In the genomic region with DNA sequence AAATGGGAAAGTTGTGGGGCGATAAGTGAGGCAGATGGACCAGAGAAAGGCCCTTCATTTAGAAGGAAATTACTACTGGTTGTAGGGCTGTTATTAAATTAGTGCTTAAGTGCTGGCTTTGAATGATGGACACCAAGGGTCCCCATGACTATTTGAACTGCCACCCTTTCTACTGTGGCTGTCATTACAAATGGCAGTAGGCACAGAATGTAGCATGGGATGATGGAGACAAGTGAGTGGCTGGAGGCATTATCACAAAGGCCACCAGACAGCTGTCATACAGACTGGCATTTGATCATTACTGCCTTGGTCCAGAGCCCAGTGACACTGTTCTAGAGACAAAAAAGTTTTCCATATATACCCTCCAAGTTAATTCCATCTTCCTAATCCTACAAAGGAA, we compare ENCODE assay signal across 24 mouse cellular contexts.
"Had no signal": no experiment of that assay in that cellular context is flagged by ENCODE, and none has a peak within 500 bp of the region (broad histone marks: within the 10 kb centered on the region; RNA-seq: fewer than 3 reads in every experiment).

No protein-coding gene starts in this region.

- DNase-seq: gastrocnemius, postnatal 14 days; gastrocnemius, postnatal 36 days; heart, adult 2 months; heart, postnatal 14 days; heart, postnatal 36 days; kidney, adult 11 months; kidney, adult 2 months; kidney, adult 9 months; kidney, postnatal 14 days; kidney, postnatal 36 days; layer of hippocampus, adult 9-11 months; layer of hippocampus, postnatal 36 days; left cerebral cortex, postnatal 4 days had no signal

- H3K4me2 ChIP-seq: heart, embryonic 11.5 days; heart, embryonic 13.5 days; heart, embryonic 15.5 days; hindbrain, embryonic 13.5 days; hindbrain, embryonic 15.5 days; kidney, embryonic 15.5 days; limb, embryonic 13.5 days; limb, embryonic 15.5 days had no signal

- ATAC-seq: hindbrain, postnatal 0 days; intestine, embryonic 16.5 days had no signal

- H3K4me3 ChIP-seq: heart, adult 2 months; heart, embryonic 13.5 days; heart, embryonic 15.5 days; hindbrain, embryonic 13.5 days; hindbrain, embryonic 15.5 days; kidney, embryonic 15.5 days; limb, embryonic 13.5 days; limb, embryonic 15.5 days had no signal

- H3K27ac ChIP-seq: heart, adult 2 months; heart, embryonic 13.5 days; heart, embryonic 15.5 days; hindbrain, embryonic 13.5 days; hindbrain, embryonic 15.5 days; hindbrain, postnatal 0 days; kidney, embryonic 15.5 days; kidney, postnatal 0 days; limb, embryonic 13.5 days; limb, embryonic 15.5 days had no signal

- H3K27me3 ChIP-seq: heart, embryonic 13.5 days; heart, embryonic 15.5 days; hindbrain, embryonic 13.5 days; hindbrain, embryonic 15.5 days; kidney, embryonic 15.5 days; limb, embryonic 13.5 days; limb, embryonic 15.5 days had no signal

- H3K9me3 ChIP-seq: heart, embryonic 13.5 days; heart, embryonic 15.5 days; hindbrain, embryonic 13.5 days; hindbrain, embryonic 15.5 days; kidney, embryonic 15.5 days; limb, embryonic 13.5 days; limb, embryonic 15.5 days had no signal

- H3K36me3 ChIP-seq: heart, embryonic 13.5 days; heart, embryonic 15.5 days; hindbrain, embryonic 13.5 days; hindbrain, embryonic 15.5 days; kidney, embryonic 15.5 days; limb, embryonic 13.5 days; limb, embryonic 15.5 days had no signal

- H3K9ac ChIP-seq: heart, embryonic 13.5 days; heart, embryonic 15.5 days; hindbrain, embryonic 13.5 days; hindbrain, embryonic 15.5 days; kidney, embryonic 15.5 days; limb, embryonic 13.5 days; limb, embryonic 15.5 days had no signal

- H3K4me1 ChIP-seq: heart, embryonic 13.5 days; heart, embryonic 15.5 days; hindbrain, embryonic 13.5 days; hindbrain, embryonic 15.5 days; kidney, embryonic 15.5 days; limb, embryonic 13.5 days; limb, embryonic 15.5 days had no signal
